Mouse (Mus musculus) activated CD4-positive, CD25-positive, alpha-beta regulatory T cell, adult 4 months (primary cell): ENCODE results near the gene Nhsl2. TPM values are rescaled to one million over a fixed set of nuclear protein-coding genes. Genes with fewer than 3 reads are reported as not detected.
A peak's percentile ranks its signal among the peaks of the same experiment; 100 is the strongest.
"Not testable (repeated sequence)": the region's sequence is repeated elsewhere in the genome, so short reads cannot be mapped to it uniquely, and the experiment has no call there.

Experiments used
- ATAC-seq: one replicate; pipeline ENCODE4 v1.8.0; 2017
- polyA plus RNA-seq, 2 experiments: library from polyadenylated mRNA; unstranded; fragments of 100-300 nt; shearing (Covaris generic); gene quantifications; one replicate each; pipeline ENCODE4 v1.2.1; 2017

Gene Nhsl2
- 1 to 10 TPM; 1.6 to 3.3 TPM for polyA plus RNA-seq

GRCm38 (mm10) chrX:101849281-101849821 is at the start of gene Nhsl2:
Gene Nhsl2, plus strand, starts transcription at chrX:101849385.
- no peak for ATAC-seq

- ATAC-seq = no peak
Observed at GRCm38 (mm10) chrX:101805512-101805911, 43.7 kb upstream of the Nhsl2 start.

- ATAC-seq = peak; percentile 59
Observed at GRCm38 (mm10) chrX:101811750-101812149, 37.4 kb upstream of the Nhsl2 start.

GRCm38 (mm10) chrX:101819163-101819562 is 30.0 kb upstream of the Nhsl2 start:
- no peak for ATAC-seq

- ATAC-seq = not testable (repeated sequence)
Observed at GRCm38 (mm10) chrX:101819980-101820379, 29.2 kb upstream of the Nhsl2 start.

GRCm38 (mm10) chrX:101847191-101847795 is 1.9 kb upstream of the Nhsl2 start:
- ATAC-seq = no peak

- ATAC-seq = no peak
Observed at GRCm38 (mm10) chrX:101849901-101850551, 841 bp downstream of the Nhsl2 start.

- no peak for ATAC-seq
Observed at GRCm38 (mm10) chrX:101851566-101852354, 2.6 kb downstream of the Nhsl2 start.

- ATAC-seq = no peak
Observed at GRCm38 (mm10) chrX:101863666-101864378, 14.6 kb downstream of the Nhsl2 start.

- no peak for ATAC-seq
Observed at GRCm38 (mm10) chrX:101864788-101865187, 15.6 kb downstream of the Nhsl2 start.

- ATAC-seq = no peak
Observed at GRCm38 (mm10) chrX:101874147-101874546, 25.0 kb downstream of the Nhsl2 start.

- ATAC-seq = no peak
Observed at GRCm38 (mm10) chrX:101874901-101875300, 25.7 kb downstream of the Nhsl2 start.

- ATAC-seq = no peak
Observed at GRCm38 (mm10) chrX:101876136-101876535, 27.0 kb downstream of the Nhsl2 start.

- no peak for ATAC-seq
Observed at GRCm38 (mm10) chrX:101877840-101878239, 28.7 kb downstream of the Nhsl2 start.

- peak; percentile 36 for ATAC-seq
Observed at GRCm38 (mm10) chrX:101878546-101878945, 29.4 kb downstream of the Nhsl2 start.

- no peak for ATAC-seq
Observed at GRCm38 (mm10) chrX:101882141-101882751, 33.1 kb downstream of the Nhsl2 start.

- no peak for ATAC-seq
Observed at GRCm38 (mm10) chrX:101889384-101889783, 40.2 kb downstream of the Nhsl2 start.

GRCm38 (mm10) chrX:101889813-101890469 is 40.8 kb downstream of the Nhsl2 start:
- ATAC-seq = no peak

- no peak for ATAC-seq
Observed at GRCm38 (mm10) chrX:101893796-101894195, 44.6 kb downstream of the Nhsl2 start.

GRCm38 (mm10) chrX:101898341-101898740 is 49.2 kb downstream of the Nhsl2 start:
- ATAC-seq = no peak

- ATAC-seq = no peak
Observed at GRCm38 (mm10) chrX:101901806-101902490, 52.8 kb downstream of the Nhsl2 start.
